Mouse (Mus musculus): Measurements from ENCODE around the gene Oprd1. TPM values are rescaled to one million over a fixed set of nuclear protein-coding genes. Genes with fewer than 3 reads are reported as not detected.
A peak's percentile ranks its signal among the peaks of the same experiment; 100 is the strongest.

Gene Oprd1
- total and polyA plus RNA-seq, 3 experiments, result 0.01 TPM; not detected in 2

- TF ChIP-seq MYC (IDR thresholded peaks at IDR 0.05; ENCODE audit: low read depth, low read length), result peak; percentile 56; the same call in 1 of the 2 replicates
- no peak; the same call in 1 of the 2 replicates for TF ChIP-seq ZNF384 (IDR thresholded peaks at IDR 0.05; ENCODE audit: low read depth, low read length)
- no peak; the same call in 1 of the 2 replicates for TF ChIP-seq CHD2 (IDR thresholded peaks at IDR 0.05; ENCODE audit: low read length)
These were observed 66.0 kb downstream of the Oprd1 start (continued) for GRCm38 (mm10) chr4:132078296-132078714.

- Histone ChIP-seq H3K9ac (ENCODE audit: control insufficient read depth, low read depth, low read length, poor library complexity, severe bottlenecking) (peak overlapping the region; percentile 85), H3K79me2 (ENCODE audit: control insufficient read depth, insufficient read depth, low read length, poor library complexity) (peaks cover 27% of the 10 kb centered on the region), H3K27me3 (ENCODE audit: control insufficient read depth in 1 of 2, insufficient read depth in 2 of 2, low read length in 2 of 2) (no peaks in the 10 kb centered on the region), H3K9me3 (replicated peaks; ENCODE audit: insufficient read depth, low read length) (no peaks in the 10 kb centered on the region), H3K4me3 (ENCODE audit: control insufficient read depth in 1 of 2, insufficient read depth in 1 of 2, low read depth in 2 of 2, low read length in 2 of 2) (peak overlapping the region; percentile 63 to 73), H3K27ac (ENCODE audit: control insufficient read depth, low read depth, low read length) (peak overlapping the region; percentile 100), H3K36me3 (ENCODE audit: control insufficient read depth in 1 of 2, insufficient read depth in 2 of 2, low read length in 2 of 2) (peaks cover 0 to 18% of the 10 kb centered on the region in 2 experiments; a peak in 2 of 4 replicates), H3K4me1 (ENCODE audit: control insufficient read depth in 1 of 2, insufficient read depth in 2 of 2, low read length in 2 of 2) (peaks cover 9 to 33% of the 10 kb centered on the region in 2 experiments)
- DNase-seq (ENCODE audit: low read depth, low spot score), result peak; percentile 98
- peak; percentile 100 for TF ChIP-seq ETS1 (IDR thresholded peaks at IDR 0.05; ENCODE audit: low read depth, low read length)
- TF ChIP-seq ZKSCAN1 (IDR thresholded peaks at IDR 0.05; ENCODE audit: low read depth, low read length), result no peak
- no peak; the same call in 1 of the 2 replicates for TF ChIP-seq NELFE (IDR thresholded peaks at IDR 0.05; ENCODE audit: low read depth, low read length)
- TF ChIP-seq MEF2A (IDR thresholded peaks at IDR 0.05; ENCODE audit: extremely low read depth, insufficient replicate concordance, low read depth, low read length, poor library complexity, severe bottlenecking), result peak; percentile 76; the same call in 1 of the 2 replicates
- no peak for TF ChIP-seq E2F4 (IDR thresholded peaks at IDR 0.05; ENCODE audit: borderline replicate concordance, low read depth, low read length)
- peak; percentile 98 for TF ChIP-seq MXI1 (IDR thresholded peaks at IDR 0.05; ENCODE audit: low read depth, low read length)
- no peak for TF ChIP-seq CTCF (IDR thresholded peaks at IDR 0.05 in 2 of 3, conservative IDR thresholded peaks at IDR 0.05 in 1 of 3; ENCODE audit: control insufficient read depth in 1 of 3, insufficient read depth in 1 of 3, low read depth in 2 of 3, low read length in 3 of 3, poor library complexity in 1 of 3, severe bottlenecking in 1 of 3)
- peak; percentile 85 for TF ChIP-seq USF1 (IDR thresholded peaks at IDR 0.05; ENCODE audit: low read depth, low read length)
- TF ChIP-seq CHD2 (IDR thresholded peaks at IDR 0.05; ENCODE audit: low read length), result no peak
- peak; percentile 58 for TF ChIP-seq GABPA (IDR thresholded peaks at IDR 0.05; ENCODE audit: low read depth, low read length)
- TF ChIP-seq USF2 (IDR thresholded peaks at IDR 0.05; ENCODE audit: borderline replicate concordance in 1 of 2, insufficient read depth in 1 of 2, low read depth in 1 of 2, low read length in 2 of 2), result no peak
- TF ChIP-seq POLR2A (IDR thresholded peaks at IDR 0.05; ENCODE audit: control insufficient read depth in 1 of 2, insufficient read depth in 1 of 2, low read depth in 1 of 2, low read length in 2 of 2, poor library complexity in 1 of 2), result no peak
- peak; percentile 99 for TF ChIP-seq TCF12 (IDR thresholded peaks at IDR 0.05; ENCODE audit: low read depth, low read length)
- peak; percentile 81 for TF ChIP-seq RCOR1 (IDR thresholded peaks at IDR 0.05; ENCODE audit: low read depth, low read length)
- TF ChIP-seq POLR2AphosphoS5 (IDR thresholded peaks at IDR 0.05; ENCODE audit: borderline replicate concordance, low read depth, low read length), result no peak
- peak; percentile 93 for TF ChIP-seq GATA1 (IDR thresholded peaks at IDR 0.05; ENCODE audit: low read depth, low read length)
- TF ChIP-seq MAZ (IDR thresholded peaks at IDR 0.05; ENCODE audit: low read depth, low read length), result peak; percentile 99
- no peak for TF ChIP-seq UBTF (IDR thresholded peaks at IDR 0.05; ENCODE audit: borderline replicate concordance, insufficient read depth, low read depth, low read length)
- peak; percentile 79; the same call in 1 of the 2 replicates for TF ChIP-seq MAFK (IDR thresholded peaks at IDR 0.05; ENCODE audit: borderline replicate concordance, low read depth, low read length)
- TF ChIP-seq MAX (IDR thresholded peaks at IDR 0.05; ENCODE audit: low read length), result peak; percentile 95
- TF ChIP-seq KAT2A (conservative IDR thresholded peaks at IDR 0.05; ENCODE audit: low read depth, low read length), result peak; percentile 45; the same call in 1 of the 2 replicates
- TF ChIP-seq ELF1 (IDR thresholded peaks at IDR 0.05; ENCODE audit: low read depth, low read length), result peak; percentile 56
- TF ChIP-seq SIN3A (IDR thresholded peaks at IDR 0.05; ENCODE audit: low read length), result peak; percentile 98
- peak; percentile 93 for TF ChIP-seq MYC (IDR thresholded peaks at IDR 0.05; ENCODE audit: low read depth, low read length)
- TF ChIP-seq NRF1 (IDR thresholded peaks at IDR 0.05; ENCODE audit: insufficient read depth, low read depth, low read length, poor library complexity, severe bottlenecking), result no peak; the same call in 1 of the 2 replicates
- no peak; the same call in 1 of the 2 replicates for TF ChIP-seq ZC3H11A (IDR thresholded peaks at IDR 0.05; ENCODE audit: low read depth, low read length)
- TF ChIP-seq RAD21 (IDR thresholded peaks at IDR 0.05; ENCODE audit: low read depth, low read length), result no peak; the same call in 1 of the 2 replicates
- TF ChIP-seq CHD1 (IDR thresholded peaks at IDR 0.05; ENCODE audit: low read depth, low read length), result no peak; the same call in none of the 2 replicates
- TF ChIP-seq EP300 (IDR thresholded peaks at IDR 0.05; ENCODE audit: low read depth in 1 of 2, low read length in 2 of 2), result peak; percentile 88 to 97
- TF ChIP-seq JUND (IDR thresholded peaks at IDR 0.05; ENCODE audit: low read depth, low read length), result no peak
- peak; percentile 91 for TF ChIP-seq TAL1 (IDR thresholded peaks at IDR 0.05; ENCODE audit: low read length)
- no peak for TF ChIP-seq POLR2AphosphoS2 (IDR thresholded peaks at IDR 0.05; ENCODE audit: low read length)
- no peak for TF ChIP-seq TBP (IDR thresholded peaks at IDR 0.05; ENCODE audit: low read depth, low read length)
These were observed 66.8 kb downstream of the Oprd1 start for GRCm38 (mm10) chr4:132077445-132077844.
